Mouse (Mus musculus): ENCODE results near the gene Opn3. TPM values are rescaled to one million over a fixed set of nuclear protein-coding genes. Genes with fewer than 3 reads are reported as not detected.

The Opn3 gene
- 15.3 and 16.6 TPM in 2 replicates for polyA plus RNA-seq (2016; fragmentation: Nextera tagmentation; extraction: Ambion mirVana)

DNA sequence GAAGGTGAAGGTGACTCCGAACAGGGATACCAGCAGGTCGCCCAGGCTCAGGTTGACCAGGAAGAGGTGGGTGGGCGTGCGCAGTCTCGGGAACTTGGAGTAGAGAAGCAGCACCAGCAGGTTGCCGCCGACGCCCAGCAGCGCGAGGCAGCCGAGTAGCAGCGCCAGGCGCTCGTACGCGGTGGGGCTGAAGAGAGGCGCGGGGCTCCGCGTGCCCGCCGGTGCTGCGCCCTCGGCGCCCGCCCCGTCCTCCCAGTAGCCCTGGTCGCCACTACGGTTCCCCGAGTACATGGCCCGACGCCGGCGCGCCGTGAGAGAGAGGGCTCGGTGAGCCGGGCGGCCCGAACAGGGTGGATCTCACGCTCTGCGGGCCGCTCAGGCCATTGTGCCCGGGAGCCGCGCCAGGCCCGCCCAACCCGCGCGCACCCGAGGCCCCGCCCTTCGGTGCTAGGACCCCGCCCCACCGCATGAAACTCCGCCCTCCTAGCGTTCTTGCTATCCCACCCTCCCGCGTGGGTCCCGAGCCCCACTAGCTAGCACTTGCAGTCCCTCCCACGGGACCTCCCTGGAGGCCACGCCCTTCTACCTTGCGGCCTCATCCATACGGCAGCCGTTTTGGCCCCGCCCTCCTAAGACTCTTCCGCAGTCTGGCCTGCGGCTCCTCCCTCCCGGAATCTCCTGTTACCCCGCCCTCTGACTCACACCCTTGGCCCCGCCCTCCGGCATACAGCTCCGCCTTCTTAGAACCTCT is at the start of gene Opn3, which contains the start of gene Chml:
Opn3 (minus strand) TSS at position 531 of the 751 bp plus-strand sequence.
Chml (minus strand) TSS at position 656 of the 751 bp plus-strand sequence.
- H3K36me3 ChIP-seq = peaks cover 8% of the 10 kb centered on the region
- peak within 1 kb of the TSS; percentile 89 for H3K27ac ChIP-seq (ENCODE audit: poor library complexity, severe bottlenecking)
- peak within 1 kb of the TSS; percentile 87 for H3K4me2 ChIP-seq
- no peaks in the 10 kb centered on the region for H3K27me3 ChIP-seq (replicated peaks)
- H3K9me3 ChIP-seq (replicated peaks) = no peaks in the 10 kb centered on the region
- WGBS = under 1% methylated on average over 46 of the region's 73 CpGs
- peaks cover 23% of the 10 kb centered on the region for H3K4me1 ChIP-seq (replicated peaks)
- peak within 1 kb of the TSS; percentile 82 for H3K4me3 ChIP-seq
- ATAC-seq (ENCODE audit: insufficient number of reproducible peaks, low FRiP score) = peak; percentile 98
- H3K9ac ChIP-seq = peak within 1 kb of the TSS; percentile 96

DNA sequence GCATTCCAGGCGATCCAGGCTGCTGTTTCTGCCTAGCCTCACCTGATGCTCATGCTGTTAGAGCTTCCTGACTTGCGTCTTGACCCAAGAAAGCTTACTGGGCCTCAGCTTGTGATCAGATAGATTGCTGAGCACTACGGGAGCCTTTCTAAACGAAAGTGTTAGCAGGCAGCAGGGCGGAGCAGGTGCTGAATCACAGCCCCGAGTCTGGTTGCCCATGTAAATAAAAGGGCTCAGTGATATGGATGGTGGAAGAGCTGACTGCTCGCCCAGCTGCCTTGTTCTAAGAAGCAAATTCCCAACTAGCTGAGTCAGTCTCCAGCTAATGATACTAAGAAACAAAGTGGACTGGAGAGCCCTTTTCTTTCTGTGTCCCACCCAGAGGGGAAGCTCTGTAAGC is 33.2 kb upstream of the Opn3 start:
- H3K9ac ChIP-seq = no peak overlapping the region
- 26% methylated on average over 7 of the region's 7 CpGs for WGBS
- H3K36me3 ChIP-seq = no peaks in the 10 kb centered on the region

DNA sequence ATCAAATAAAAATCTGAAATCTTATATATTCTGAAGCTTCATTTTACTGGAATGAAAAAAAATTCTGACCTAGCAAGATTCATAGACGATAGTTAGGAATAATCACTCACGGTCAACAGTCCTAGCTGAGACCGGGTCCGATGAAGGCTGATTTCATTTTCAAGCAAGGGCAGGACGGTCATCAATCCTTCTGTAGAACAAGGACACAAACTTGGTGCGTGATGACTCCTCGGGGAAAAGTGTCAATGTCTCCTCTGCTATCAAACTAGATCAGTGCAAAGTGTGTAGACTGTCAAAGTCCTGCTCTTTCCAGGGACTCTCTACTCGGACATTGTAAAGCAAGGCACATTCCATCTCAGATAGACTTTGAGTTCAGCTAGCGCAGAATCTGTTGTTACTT is 24.3 kb upstream of the Opn3 start:
- no peak overlapping the region for H3K4me3 ChIP-seq
- no peak overlapping the region for H3K4me2 ChIP-seq
- H3K9me3 ChIP-seq (replicated peaks) = no peaks in the 10 kb centered on the region
- H3K27me3 ChIP-seq (replicated peaks) = no peaks in the 10 kb centered on the region
- no peak for ATAC-seq (ENCODE audit: insufficient number of reproducible peaks, low FRiP score)
- H3K4me1 ChIP-seq (replicated peaks) = no peaks in the 10 kb centered on the region
- no peaks in the 10 kb centered on the region for H3K36me3 ChIP-seq
- 83% methylated on average over 9 of the region's 9 CpGs for WGBS
- H3K27ac ChIP-seq (ENCODE audit: poor library complexity, severe bottlenecking) = no peak overlapping the region
- no peak overlapping the region for H3K9ac ChIP-seq

More for the DNA sequence above, 33.2 kb upstream of the Opn3 start:
- H3K9me3 ChIP-seq (replicated peaks) = no peaks in the 10 kb centered on the region
- no peaks in the 10 kb centered on the region for H3K27me3 ChIP-seq (replicated peaks)
- peaks cover 16% of the 10 kb centered on the region for H3K4me1 ChIP-seq (replicated peaks)
- H3K27ac ChIP-seq (ENCODE audit: poor library complexity, severe bottlenecking) = no peak overlapping the region
- no peak for ATAC-seq (ENCODE audit: insufficient number of reproducible peaks, low FRiP score)
- H3K4me3 ChIP-seq = no peak overlapping the region
- peak overlapping the region; percentile 42 for H3K4me2 ChIP-seq

DNA sequence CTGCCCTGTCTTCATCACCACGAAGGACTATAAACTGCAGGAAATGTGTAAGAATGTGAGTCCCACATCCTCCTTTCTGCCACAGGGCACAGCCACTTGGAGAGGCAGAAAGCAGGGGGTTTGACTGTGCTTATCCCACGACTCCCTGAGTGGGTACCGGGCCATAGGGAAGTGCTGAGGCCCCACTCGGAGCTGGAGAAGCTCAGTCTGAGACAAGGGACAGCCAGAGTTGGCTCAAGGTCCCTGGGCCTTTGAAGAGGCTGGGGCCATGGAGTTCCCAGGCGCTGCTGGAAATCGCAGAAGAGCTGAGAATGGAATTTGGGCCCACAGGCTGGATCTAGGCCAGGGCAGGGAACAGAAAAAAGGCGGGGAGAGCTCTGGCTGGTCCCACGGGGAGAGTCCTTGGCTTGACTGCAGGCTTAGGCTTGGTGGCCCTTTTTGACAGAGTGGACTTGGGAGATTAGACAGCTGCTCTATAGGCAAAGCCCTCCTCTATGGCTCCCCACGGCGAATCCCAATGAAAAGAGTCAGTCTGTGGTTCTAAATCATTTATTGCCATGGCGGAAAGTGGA is 19.8 kb upstream of the Opn3 start:
- no peak overlapping the region for H3K4me3 ChIP-seq
- H3K9ac ChIP-seq = no peak overlapping the region
- H3K4me1 ChIP-seq (replicated peaks) = no peaks in the 10 kb centered on the region
- H3K27me3 ChIP-seq (replicated peaks) = no peaks in the 10 kb centered on the region
- no peaks in the 10 kb centered on the region for H3K9me3 ChIP-seq (replicated peaks)
- WGBS = 70% methylated on average over 11 of the region's 11 CpGs
- H3K36me3 ChIP-seq = no peaks in the 10 kb centered on the region
- no peak for ATAC-seq (ENCODE audit: insufficient number of reproducible peaks, low FRiP score)
- H3K27ac ChIP-seq (ENCODE audit: poor library complexity, severe bottlenecking) = no peak overlapping the region
- no peak overlapping the region for H3K4me2 ChIP-seq

DNA sequence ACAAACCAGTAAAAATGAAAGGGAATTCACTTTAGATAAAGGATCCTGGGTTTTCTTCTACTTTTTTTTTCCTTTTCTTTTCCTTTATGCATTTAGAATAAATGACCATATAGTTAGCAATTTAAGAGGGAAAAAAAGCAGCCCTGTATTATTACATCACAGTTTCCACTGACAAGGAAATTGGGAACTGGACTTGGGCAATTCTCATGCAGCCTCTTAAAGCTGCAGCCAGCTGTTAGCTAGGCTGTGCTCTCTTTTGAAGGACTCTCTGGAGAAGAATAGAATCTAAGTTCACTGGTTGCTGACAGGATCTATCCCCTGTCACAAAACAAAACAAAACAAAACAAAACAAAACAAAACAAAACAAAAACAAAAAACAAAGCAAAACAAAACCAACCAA is 15.4 kb upstream of the Opn3 start:
- Histone ChIP-seq H3K9ac (no peak overlapping the region), H3K4me3 (no peak overlapping the region), H3K4me1 (replicated peaks) (no peaks in the 10 kb centered on the region), H3K4me2 (no peak overlapping the region), H3K9me3 (replicated peaks) (no peaks in the 10 kb centered on the region), H3K27me3 (replicated peaks) (no peaks in the 10 kb centered on the region), H3K36me3 (no peaks in the 10 kb centered on the region), H3K27ac (ENCODE audit: poor library complexity, severe bottlenecking) (no peak overlapping the region)
- ATAC-seq (ENCODE audit: insufficient number of reproducible peaks, low FRiP score) = no peak

DNA sequence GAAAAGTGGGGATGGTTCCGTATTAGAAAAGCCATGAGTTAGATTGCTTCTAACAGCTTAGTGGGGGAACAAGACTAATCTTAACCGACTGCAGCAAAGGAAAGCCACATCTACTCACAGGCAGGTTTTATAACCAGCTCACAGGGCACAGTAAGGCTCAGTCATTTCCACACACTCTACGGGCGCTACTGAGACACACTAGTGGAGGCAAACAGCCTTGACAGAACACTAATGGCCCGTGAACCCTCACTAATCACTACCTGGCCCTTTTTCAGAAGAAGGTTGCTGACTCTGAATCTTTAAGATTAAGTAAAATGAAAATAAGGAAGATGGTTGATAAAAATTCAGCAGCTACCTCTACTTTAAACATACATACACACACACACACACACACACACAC is 15.0 kb upstream of the Opn3 start:
- no peak overlapping the region for H3K4me2 ChIP-seq
- H3K9me3 ChIP-seq (replicated peaks) = no peaks in the 10 kb centered on the region
- no peak overlapping the region for H3K9ac ChIP-seq
- no peak overlapping the region for H3K27ac ChIP-seq (ENCODE audit: poor library complexity, severe bottlenecking)
- no peaks in the 10 kb centered on the region for H3K27me3 ChIP-seq (replicated peaks)
- H3K36me3 ChIP-seq = no peaks in the 10 kb centered on the region
- no peaks in the 10 kb centered on the region for H3K4me1 ChIP-seq (replicated peaks)
- no peak for ATAC-seq (ENCODE audit: insufficient number of reproducible peaks, low FRiP score)
- H3K4me3 ChIP-seq = no peak overlapping the region
- WGBS = 75% methylated on average over 5 of the region's 5 CpGs

DNA sequence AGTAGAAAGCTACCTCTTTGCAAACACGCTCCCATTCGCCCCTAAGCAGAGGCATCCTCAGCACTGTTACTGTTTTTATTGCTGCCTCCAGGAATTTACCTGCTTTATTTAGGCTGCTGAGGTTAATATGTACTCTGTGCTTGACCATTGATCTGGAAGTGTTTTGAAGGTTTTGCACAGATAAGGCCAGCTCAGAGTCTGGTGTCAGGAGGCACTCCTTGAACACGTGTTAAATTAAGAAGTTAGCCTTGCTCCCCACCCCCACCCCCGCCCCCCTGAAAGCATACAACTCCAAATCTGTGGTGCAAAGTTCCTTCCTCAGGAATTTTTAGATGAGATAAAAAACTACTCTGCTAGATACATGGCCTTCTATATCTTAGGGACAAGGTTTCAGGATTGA is 8.6 kb upstream of the Opn3 start:
- Histone ChIP-seq H3K27me3 (replicated peaks) (no peaks in the 10 kb centered on the region), H3K27ac (ENCODE audit: poor library complexity, severe bottlenecking) (no peak overlapping the region), H3K4me2 (no peak overlapping the region), H3K9me3 (replicated peaks) (no peaks in the 10 kb centered on the region), H3K9ac (no peak overlapping the region), H3K4me3 (no peak overlapping the region), H3K4me1 (replicated peaks) (peaks cover 13% of the 10 kb centered on the region), H3K36me3 (no peaks in the 10 kb centered on the region)
- ATAC-seq (ENCODE audit: insufficient number of reproducible peaks, low FRiP score) = no peak
- WGBS = 60% methylated on average over 4 of the region's 4 CpGs

DNA sequence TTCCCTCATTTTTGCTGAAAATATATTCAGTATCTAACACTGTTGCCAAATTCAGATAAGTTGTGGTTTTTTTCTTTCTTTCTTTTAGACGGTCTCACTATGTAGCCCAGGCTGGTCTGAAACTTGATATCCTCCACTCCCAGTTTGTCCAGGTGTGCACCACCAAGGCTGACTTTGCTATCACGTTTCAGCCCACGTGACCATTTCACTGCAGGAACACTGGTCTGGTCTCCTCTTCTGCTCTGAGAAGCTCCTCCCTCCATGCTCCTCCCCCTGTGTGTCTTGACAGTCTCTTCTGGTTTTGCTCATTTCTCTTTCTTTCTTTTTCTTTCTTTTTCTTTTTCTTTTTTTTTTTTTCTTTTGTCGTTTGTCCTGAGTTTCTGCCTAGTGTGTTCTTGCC is 7.2 kb upstream of the Opn3 start:
- 28% methylated on average over 4 of the region's 4 CpGs for WGBS

DNA sequence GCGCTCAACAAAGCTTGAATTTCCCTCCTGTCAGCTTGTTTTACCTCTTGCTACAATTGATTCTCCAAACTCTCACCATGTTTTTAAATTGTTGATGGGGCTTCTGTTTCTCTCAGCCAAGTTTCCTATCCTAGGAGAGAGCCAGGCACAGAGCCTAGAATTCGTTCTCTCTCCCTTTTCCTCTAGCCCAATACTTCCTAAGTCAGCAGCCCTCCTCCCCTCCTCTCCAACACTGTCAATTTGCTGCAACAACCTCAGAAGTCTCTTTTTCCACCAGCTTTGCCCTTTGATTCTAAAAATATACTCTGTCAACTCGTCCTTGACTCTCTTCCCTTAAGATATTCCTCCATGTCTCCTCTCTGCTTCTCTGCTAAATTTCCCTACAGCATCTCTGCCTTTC is 6.8 kb upstream of the Opn3 start:
- Histone ChIP-seq H3K9me3 (replicated peaks) (no peaks in the 10 kb centered on the region), H3K27me3 (replicated peaks) (no peaks in the 10 kb centered on the region), H3K27ac (ENCODE audit: poor library complexity, severe bottlenecking) (no peak overlapping the region), H3K36me3 (no peaks in the 10 kb centered on the region), H3K4me3 (no peak overlapping the region), H3K9ac (no peak overlapping the region), H3K4me2 (no peak overlapping the region), H3K4me1 (replicated peaks) (peaks cover 13% of the 10 kb centered on the region)
- WGBS = 43% methylated on average over 3 of the region's 3 CpGs
- no peak for ATAC-seq (ENCODE audit: insufficient number of reproducible peaks, low FRiP score)

More for the DNA sequence above, 7.2 kb upstream of the Opn3 start:
- Histone ChIP-seq H3K36me3 (no peaks in the 10 kb centered on the region), H3K4me1 (replicated peaks) (peaks cover 13% of the 10 kb centered on the region), H3K27me3 (replicated peaks) (no peaks in the 10 kb centered on the region), H3K27ac (ENCODE audit: poor library complexity, severe bottlenecking) (no peak overlapping the region), H3K9me3 (replicated peaks) (no peaks in the 10 kb centered on the region), H3K4me3 (no peak overlapping the region), H3K9ac (no peak overlapping the region), H3K4me2 (no peak overlapping the region)
- no peak for ATAC-seq (ENCODE audit: insufficient number of reproducible peaks, low FRiP score)

DNA sequence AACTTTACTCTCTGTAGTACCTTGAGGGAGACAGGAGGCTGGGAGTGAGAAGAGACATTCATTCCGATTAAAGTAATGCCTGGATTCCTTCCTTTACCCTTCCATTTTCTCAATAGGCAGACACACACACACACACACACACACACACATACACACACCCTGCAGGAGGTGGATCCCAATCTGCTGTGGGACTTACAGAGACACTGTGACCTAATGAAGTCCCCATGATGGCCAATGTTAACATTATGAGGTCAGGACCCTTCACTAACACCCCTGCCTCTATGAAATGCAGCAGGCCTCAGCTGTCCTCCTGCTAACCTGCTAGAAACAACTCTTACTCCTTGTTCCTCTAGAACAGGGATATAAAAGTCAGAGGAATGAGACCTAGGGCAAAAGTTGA is 5.7 kb upstream of the Opn3 start, which contains the start of gene Wdr64:
Wdr64 (plus strand) TSS at position 301 of the 400 bp plus-strand sequence.
- no peak within 1 kb of the TSS for H3K9ac ChIP-seq
- no peak for ATAC-seq (ENCODE audit: insufficient number of reproducible peaks, low FRiP score)
- WGBS = 81% methylated on average over 1 of the region's 1 CpGs

DNA sequence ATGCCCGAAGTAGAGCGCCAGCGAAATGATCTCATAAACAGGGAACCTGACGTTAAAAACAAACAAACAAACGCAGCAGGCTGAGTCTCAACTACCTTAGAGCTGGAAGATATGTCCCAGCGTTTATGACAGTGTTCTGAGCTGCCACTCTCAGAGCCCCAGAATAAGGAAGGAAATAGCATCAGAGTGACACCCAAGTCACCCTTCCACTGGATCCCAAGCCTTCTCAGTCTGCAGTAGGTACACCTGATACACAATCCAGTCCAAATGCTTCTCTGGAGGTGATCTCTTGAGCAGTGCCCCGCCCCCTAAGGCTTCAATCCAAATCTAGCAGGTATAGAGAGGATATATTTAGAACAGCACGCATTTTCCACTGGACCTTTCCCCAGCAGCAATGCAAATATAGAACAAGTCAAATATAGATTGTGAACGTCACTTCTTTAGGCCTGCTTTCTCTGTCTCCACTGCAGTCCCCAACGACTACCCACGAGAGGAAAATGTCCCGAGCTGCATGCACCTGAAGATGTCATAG is 919 bp upstream of the Opn3 start:
- peak overlapping the region; percentile 83 for H3K27ac ChIP-seq (ENCODE audit: poor library complexity, severe bottlenecking)
- 31% methylated on average over 12 of the region's 12 CpGs for WGBS

More for the DNA sequence above, 5.7 kb upstream of the Opn3 start, which contains the start of gene Wdr64:
- no peak within 1 kb of the TSS for H3K4me3 ChIP-seq
- H3K9me3 ChIP-seq (replicated peaks) = no peaks in the 10 kb centered on the region
- H3K27ac ChIP-seq (ENCODE audit: poor library complexity, severe bottlenecking) = no peak within 1 kb of the TSS
- H3K4me1 ChIP-seq (replicated peaks) = peaks cover 20% of the 10 kb centered on the region
- H3K36me3 ChIP-seq = no peaks in the 10 kb centered on the region
- no peaks in the 10 kb centered on the region for H3K27me3 ChIP-seq (replicated peaks)
- H3K4me2 ChIP-seq = no peak within 1 kb of the TSS

More for the DNA sequence above, 919 bp upstream of the Opn3 start:
- Histone ChIP-seq H3K27me3 (replicated peaks) (no peaks in the 10 kb centered on the region), H3K4me2 (peak overlapping the region; percentile 87), H3K9me3 (replicated peaks) (no peaks in the 10 kb centered on the region), H3K4me1 (replicated peaks) (peaks cover 23% of the 10 kb centered on the region), H3K4me3 (peak overlapping the region; percentile 82), H3K36me3 (no peaks in the 10 kb centered on the region), H3K9ac (peak overlapping the region; percentile 66)
- no peak for ATAC-seq (ENCODE audit: insufficient number of reproducible peaks, low FRiP score)
